Mouse (Mus musculus): ENCODE data around the gene Morn1. TPM values are rescaled to one million over a fixed set of nuclear protein-coding genes. Genes with fewer than 3 reads are reported as not detected.

Gene Morn1
- total RNA-seq, 2 experiments from 2014 or later: 0.08 to 2.5 TPM

DNA sequence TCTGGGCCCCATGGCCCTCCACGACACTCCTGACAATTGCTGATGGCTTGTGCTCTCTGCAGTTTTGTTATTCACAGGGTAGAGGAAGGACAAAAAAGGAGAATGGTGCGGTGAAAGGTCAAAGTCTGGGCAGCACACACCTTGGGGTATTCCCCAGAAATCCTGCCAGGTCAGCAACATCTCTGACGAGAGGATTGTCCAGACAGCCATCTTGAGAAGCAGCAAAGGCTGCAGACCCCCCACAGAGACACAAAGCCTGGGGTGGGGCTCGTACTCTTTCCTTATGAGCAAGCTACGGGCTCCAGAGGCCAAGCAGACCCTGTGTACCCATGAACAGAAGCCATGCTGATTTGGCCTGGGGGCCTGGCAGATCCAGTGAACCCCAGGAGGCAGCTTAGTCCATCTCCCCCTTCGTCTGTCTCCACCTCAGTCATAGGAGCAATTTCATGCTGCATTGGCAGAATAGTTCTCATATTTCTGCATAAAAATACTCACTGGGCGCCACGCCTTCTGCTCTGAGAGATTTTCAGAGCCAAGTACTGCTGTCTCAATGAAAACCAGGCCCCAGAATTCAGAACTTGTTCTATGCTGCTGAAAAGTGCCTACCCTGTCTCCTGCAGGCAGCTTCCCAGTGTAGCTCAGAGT, 27.5 kb downstream of the Morn1 start:
- no peak for ATAC-seq (replicated peaks; ENCODE audit: low FRiP score, poor library complexity, severe bottlenecking)

- no peak for ATAC-seq (replicated peaks; ENCODE audit: low FRiP score, poor library complexity, severe bottlenecking)
These were observed 30.2 kb downstream of the Morn1 start for GRCm38 (mm10) chr4:155116607-155117006.

DNA sequence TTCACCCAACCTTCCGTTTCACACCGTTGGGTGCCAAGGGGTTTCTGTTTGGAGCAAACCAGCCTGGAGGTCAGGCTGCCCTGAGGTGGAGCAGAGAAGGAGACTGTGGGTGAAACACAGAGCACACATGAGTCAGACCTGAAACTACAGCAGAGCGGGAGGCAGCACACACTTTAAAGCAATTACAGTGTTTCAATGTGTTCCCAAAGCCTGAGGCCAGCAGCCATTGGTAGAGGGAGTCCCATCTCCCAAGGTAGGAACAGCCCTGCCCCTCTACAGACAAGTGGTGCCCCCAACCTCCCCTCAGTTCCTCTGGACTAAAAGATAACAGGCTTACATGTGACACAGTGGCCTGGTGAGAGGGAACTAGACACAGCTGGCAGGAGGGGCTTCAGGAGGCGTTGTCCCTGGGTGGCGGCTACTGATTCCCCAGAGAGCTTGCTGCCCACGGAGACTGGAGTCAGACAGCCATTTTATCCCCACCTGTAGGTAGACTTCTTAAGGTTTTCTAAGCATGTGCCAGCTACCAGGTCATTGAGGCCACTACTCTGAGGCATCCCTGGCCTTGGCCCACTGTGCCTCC, 31.1 kb downstream of the Morn1 start:
- ATAC-seq (replicated peaks; ENCODE audit: low FRiP score, poor library complexity, severe bottlenecking): no peak

GRCm38 (mm10) chr4:155118278-155118677, 31.9 kb downstream of the Morn1 start:
- no peak for ATAC-seq (replicated peaks; ENCODE audit: low FRiP score, poor library complexity, severe bottlenecking)

GRCm38 (mm10) chr4:155120038-155120437, 33.7 kb downstream of the Morn1 start:
- no peak for ATAC-seq (replicated peaks; ENCODE audit: low FRiP score, poor library complexity, severe bottlenecking)

DNA sequence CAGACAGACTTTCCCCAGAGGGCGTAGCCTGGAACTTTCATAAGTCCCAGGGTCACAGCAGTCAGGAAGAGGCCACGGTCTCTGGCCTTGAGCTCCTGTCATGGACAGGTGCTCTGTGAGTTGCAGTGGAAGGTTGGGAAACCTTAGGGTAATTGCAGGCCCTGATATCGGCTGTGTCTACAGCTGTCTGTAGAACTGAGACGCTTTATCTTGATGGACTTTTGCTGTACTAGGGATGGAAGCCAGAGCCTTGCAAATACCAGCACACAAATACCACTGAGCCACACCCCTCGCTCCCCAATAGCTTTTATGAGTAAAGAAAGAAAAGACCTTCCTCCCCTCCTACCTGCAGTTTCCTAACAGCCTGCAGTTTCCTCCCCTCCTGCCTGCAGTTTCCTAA, 34.2 kb downstream of the Morn1 start:
- ATAC-seq (replicated peaks; ENCODE audit: low FRiP score, poor library complexity, severe bottlenecking): no peak

DNA sequence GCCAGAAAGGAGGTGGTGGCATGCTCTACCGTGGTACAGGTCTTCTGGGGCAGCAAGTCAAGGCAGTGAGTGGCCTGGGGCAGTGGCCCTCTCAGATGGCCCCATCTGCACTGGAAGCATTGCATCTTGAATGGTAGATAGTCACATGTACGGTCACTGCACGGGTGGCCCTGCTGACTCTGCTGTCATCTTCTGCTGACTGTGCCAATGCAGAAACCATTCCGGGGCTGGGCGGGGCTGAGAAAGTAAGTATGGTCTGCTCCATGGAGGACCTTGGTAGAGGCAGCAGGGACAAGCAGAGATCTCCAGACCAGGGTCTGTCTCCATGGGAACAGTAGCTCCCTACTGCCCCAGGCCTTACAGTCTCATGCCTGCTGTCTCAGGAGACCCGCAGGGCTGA, 34.8 kb downstream of the Morn1 start:
- ATAC-seq (replicated peaks; ENCODE audit: low FRiP score, poor library complexity, severe bottlenecking): no peak

- no peak for ATAC-seq (replicated peaks; ENCODE audit: low FRiP score, poor library complexity, severe bottlenecking)
These were observed 35.6 kb downstream of the Morn1 start for GRCm38 (mm10) chr4:155121915-155122443.

DNA sequence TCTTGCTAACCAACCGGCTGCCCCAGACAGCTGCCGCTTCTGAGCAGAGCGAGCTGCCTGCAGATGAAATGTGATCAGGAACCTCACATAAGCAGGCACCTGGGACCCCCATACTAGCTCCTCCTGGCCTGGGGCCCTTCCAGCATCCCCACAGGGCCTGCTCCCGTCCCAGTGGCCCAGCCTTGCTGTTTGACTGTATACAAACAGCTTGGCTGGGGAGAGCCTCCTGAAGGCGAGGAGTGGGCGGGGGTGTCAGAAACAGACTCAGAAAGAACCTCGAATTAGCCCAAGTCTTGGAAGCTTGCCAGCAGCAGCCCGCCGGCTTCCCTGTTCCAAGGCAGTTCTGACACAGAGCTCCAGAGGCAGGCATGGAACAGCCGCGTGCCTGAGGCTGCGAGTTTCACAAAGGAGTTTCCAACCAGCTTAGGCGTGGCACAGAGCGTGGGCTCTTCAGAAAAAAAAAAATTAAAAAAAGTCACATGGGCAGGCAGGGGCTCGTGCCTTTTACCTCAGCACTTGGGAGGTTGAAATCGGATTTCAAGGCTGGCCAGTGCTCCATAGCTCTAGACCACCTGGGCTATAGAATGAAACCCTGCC, 36.2 kb downstream of the Morn1 start:
- no peak for ATAC-seq (replicated peaks; ENCODE audit: low FRiP score, poor library complexity, severe bottlenecking)

DNA sequence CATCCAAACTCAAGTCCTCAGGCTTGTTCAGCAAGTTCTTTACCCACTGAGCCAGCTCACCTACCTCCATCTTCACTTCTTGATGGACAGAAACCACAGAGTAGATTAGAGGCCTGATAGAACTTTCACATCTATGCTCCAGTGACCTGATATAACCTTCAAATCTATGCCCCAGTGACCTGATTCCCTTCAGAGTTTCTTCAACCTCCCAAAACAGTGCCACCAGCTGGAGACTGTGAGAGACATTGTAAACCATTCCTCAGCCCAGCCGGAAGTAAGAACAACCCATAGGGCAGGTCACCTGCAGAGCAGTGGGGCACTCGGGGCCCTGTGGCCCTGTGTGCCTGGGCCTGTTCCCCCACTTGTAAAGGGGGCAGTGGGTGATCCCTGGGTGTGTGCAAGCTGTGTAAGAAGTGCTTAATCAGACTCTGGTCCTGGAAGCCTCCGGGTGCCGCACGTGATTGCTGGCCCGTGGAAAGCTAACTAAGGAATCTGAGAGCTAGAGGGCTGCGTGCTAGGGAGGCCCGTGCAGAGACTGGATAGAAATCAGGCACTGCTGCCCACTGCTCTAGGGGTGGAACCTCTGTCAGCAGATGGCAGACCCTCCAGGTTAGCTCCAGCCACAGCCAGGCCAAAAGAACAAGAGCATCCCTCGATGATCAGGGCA, 37.6 kb downstream of the Morn1 start:
- no peak for ATAC-seq (replicated peaks; ENCODE audit: low FRiP score, poor library complexity, severe bottlenecking)

GRCm38 (mm10) chr4:155125310-155125709, 38.9 kb downstream of the Morn1 start:
- no peak for ATAC-seq (replicated peaks; ENCODE audit: low FRiP score, poor library complexity, severe bottlenecking)

- ATAC-seq (replicated peaks; ENCODE audit: low FRiP score, poor library complexity, severe bottlenecking): no peak
These were observed 39.8 kb downstream of the Morn1 start for GRCm38 (mm10) chr4:155126194-155126593.

- ATAC-seq (replicated peaks; ENCODE audit: low FRiP score, poor library complexity, severe bottlenecking): no peak
These were observed 40.4 kb downstream of the Morn1 start for GRCm38 (mm10) chr4:155126602-155127372.

- no peak for ATAC-seq (replicated peaks; ENCODE audit: low FRiP score, poor library complexity, severe bottlenecking)
These were observed 42.0 kb downstream of the Morn1 start for GRCm38 (mm10) chr4:155128411-155128810.

DNA sequence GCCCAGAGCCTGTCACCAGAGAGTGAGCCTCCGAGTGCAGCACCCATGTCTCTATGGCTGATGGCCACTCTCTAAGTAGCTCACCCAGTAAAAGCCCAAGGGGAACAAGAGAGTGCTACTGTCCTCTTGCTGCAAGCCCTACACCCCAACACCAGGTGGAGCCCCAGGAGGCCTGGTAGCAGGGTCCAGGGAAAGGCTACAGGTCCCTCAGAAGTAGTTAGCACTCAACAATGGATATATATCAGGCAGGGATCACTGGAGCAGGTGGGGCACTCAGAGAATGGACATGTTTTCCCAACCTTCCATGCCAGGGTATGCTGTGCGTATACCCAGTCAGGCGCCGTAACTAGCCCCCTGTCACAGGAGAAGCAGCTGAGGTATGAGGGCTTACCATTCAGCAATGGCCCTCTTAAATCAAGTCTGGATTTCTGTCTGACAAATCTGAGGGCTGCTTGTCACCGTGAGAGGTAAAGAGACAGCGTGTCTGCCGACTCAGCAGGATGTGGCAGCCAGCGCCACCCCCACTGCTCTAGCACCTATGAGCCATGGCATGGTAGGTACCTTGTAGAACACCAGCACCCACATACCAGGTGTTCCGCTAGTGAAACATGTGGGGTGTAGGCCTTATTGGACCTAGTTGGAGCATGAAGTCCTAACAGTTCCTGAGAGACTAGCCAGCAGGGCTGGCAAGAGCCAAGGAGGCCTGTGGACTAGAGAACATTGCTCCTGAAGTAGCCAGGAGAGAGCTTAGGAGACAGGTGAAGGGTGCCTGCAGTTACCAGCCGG, 42.9 kb downstream of the Morn1 start:
- ATAC-seq (replicated peaks; ENCODE audit: low FRiP score, poor library complexity, severe bottlenecking): no peak

DNA sequence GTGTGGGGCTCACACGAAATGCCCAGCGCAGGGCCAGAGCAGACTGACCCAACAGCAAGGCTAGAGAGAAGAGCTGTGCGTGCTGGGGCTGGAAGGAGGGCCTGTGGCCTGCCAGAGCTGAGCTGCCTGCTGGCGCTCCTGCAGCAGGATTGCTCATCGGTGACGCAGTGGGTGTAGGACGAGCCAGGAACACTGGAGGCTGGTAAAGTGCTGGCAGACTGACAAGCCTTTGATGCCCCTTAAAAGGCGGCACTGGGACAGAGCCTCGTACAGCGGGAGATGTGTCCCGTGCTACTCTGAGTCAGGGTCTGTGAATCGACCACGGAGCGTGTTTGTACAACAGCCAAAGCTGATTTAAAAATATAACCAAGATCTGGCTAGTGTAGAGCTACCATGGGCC, 43.6 kb downstream of the Morn1 start:
- no peak for ATAC-seq (replicated peaks; ENCODE audit: low FRiP score, poor library complexity, severe bottlenecking)

DNA sequence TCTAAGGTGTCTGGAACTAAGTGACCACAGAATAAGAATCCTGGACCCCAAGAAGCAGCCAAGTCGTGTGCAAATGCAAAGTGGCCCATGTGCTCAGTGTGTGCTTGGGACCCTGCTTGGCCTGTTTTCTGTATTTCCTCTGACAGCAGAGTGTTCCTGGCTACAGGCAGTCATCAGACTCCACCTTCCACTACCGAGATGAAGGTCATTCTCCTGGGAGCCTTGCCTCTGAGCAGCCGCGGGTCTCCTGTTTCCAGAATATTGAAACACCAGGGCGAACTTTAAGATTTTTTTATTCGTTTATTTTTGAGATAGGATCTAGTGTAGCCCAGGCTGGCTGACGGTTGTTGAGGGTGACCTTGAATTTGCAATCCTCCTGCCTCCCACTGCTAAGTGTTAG, 44.2 kb downstream of the Morn1 start:
- ATAC-seq (replicated peaks; ENCODE audit: low FRiP score, poor library complexity, severe bottlenecking): no peak

GRCm38 (mm10) chr4:155133188-155133587, 46.8 kb downstream of the Morn1 start:
- no peak for ATAC-seq (replicated peaks; ENCODE audit: low FRiP score, poor library complexity, severe bottlenecking)

- ATAC-seq (replicated peaks; ENCODE audit: low FRiP score, poor library complexity, severe bottlenecking): no peak
These were observed 47.5 kb downstream of the Morn1 start for GRCm38 (mm10) chr4:155133658-155134417.
